Mouse (Mus musculus) heart, embryonic 12.5 days (tissue): ENCODE results near the gene Tmem59l. TPM values are rescaled to one million over a fixed set of nuclear protein-coding genes. Genes with fewer than 3 reads are reported as not detected.

Experiments used
- ATAC-seq: fragments of 200-750 bp; cut with Nextera tagmentation; 2 replicates; pipeline ENCODE4 v1.8.0; 2017; ENCODE audit warnings: moderate TSS enrichment, moderate library complexity; ENCODE audit not compliant: insufficient number of reproducible peaks, low FRiP score
- H3K27ac ChIP-seq: fragments of 300-500 bp; sonication (generic); 2 replicates; pipeline ENCODE4 v1.5.1; 2016; ENCODE audit warnings: mild to moderate bottlenecking, moderate library complexity; ENCODE audit not compliant: poor library complexity, severe bottlenecking
- H3K27me3 ChIP-seq: fragments of 300-500 bp; sonication (generic); replicated peaks from 2 replicates; pipeline ENCODE4 v1.6.1; 2016; ENCODE audit warnings: mild to moderate bottlenecking, moderate library complexity
- H3K36me3 ChIP-seq: fragments of 300-500 bp; sonication (generic); 2 replicates; pipeline ENCODE4 v1.6.1; 2016; ENCODE audit warnings: mild to moderate bottlenecking, moderate library complexity
- H3K4me1 ChIP-seq: fragments of 300-500 bp; sonication (generic); replicated peaks from 2 replicates; pipeline ENCODE4 v1.6.1; 2016; ENCODE audit warnings: mild to moderate bottlenecking
- H3K4me2 ChIP-seq: fragments of 300-500 bp; sonication (generic); 2 replicates; pipeline ENCODE4 v1.6.1; 2016; ENCODE audit warnings: mild to moderate bottlenecking, moderate library complexity
- H3K4me3 ChIP-seq: fragments of 300-500 bp; sonication (generic); 2 replicates; pipeline ENCODE4 v1.5.1; 2016; ENCODE audit warnings: mild to moderate bottlenecking
- H3K9ac ChIP-seq: fragments of 300-500 bp; sonication (generic); 2 replicates; pipeline ENCODE4 v1.6.1; 2016; ENCODE audit warnings: mild to moderate bottlenecking, moderate library complexity
- H3K9me3 ChIP-seq: fragments of 300-500 bp; sonication (generic); replicated peaks from 2 replicates; pipeline ENCODE4 v1.6.1; 2016; ENCODE audit warnings: mild to moderate bottlenecking, moderate library complexity
- WGBS: fragments of 180-500 bp; shearing (Covaris S2); methylation state at CpG from one replicate; pipeline ENCODE4 v1.1.7; 2016; 5-methylcytosine and 5-hydroxymethylcytosine counted together
- polyA plus RNA-seq: library from polyadenylated mRNA; unstranded; fragments of >200 nt; fragmentation: Nextera tagmentation; extraction: Ambion mirVana; gene quantifications from 2 replicates; pipeline ENCODE4 v1.2.1, GENCODE M21; 2016

Tmem59l gene
- polyA plus RNA-seq, 1 experiment from 2014 or later, result 0.22 TPM

GRCm38 (mm10) chr8:70459636-70460035 is 27.5 kb downstream of the Tmem59l start:
- H3K4me1 ChIP-seq, result peaks cover 30% of the 10 kb centered on the region
- no peak for ATAC-seq
- 100% methylated on average over 2 of the region's 2 CpGs for WGBS
- 0 out of 2 replicates have a peak, but pooled peaks cover 3% of the 10 kb centered on the region for H3K36me3 ChIP-seq
- no peaks in the 10 kb centered on the region for H3K9me3 ChIP-seq
- H3K27ac ChIP-seq, result no peak overlapping the region
- H3K4me3 ChIP-seq, result no peak overlapping the region
- H3K4me2 ChIP-seq, result no peak overlapping the region
- H3K27me3 ChIP-seq, result no peaks in the 10 kb centered on the region
- H3K9ac ChIP-seq, result no peak overlapping the region

GRCm38 (mm10) chr8:70458462-70458861 is 28.7 kb downstream of the Tmem59l start:
- no peak for ATAC-seq
- 69% methylated on average over 3 of the region's 3 CpGs for WGBS
- H3K4me1 ChIP-seq, result peaks cover 41% of the 10 kb centered on the region

DNA sequence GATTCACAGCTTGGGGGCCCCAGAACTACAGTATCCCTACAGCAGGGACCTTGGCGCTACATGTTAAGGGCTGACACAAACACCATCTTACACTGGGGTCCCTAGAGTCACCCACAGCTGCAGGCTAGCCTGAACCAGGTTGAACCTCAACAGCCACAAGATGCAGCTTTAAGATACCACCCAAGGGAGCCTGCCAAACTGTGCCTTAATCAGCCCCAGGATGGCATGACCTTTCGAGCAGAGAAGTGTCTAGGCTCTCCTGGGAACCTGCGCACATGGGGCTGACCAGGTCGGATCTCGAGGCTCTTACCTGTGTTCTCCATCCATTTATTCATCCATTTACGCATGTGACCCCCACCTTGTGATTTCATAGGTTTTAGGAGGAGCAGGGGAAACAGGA is 29.3 kb downstream of the Tmem59l start:
- Histone ChIP-seq H3K27ac (no peak overlapping the region), H3K36me3 (0 out of 2 replicates have a peak, but pooled peaks cover 3% of the 10 kb centered on the region), H3K4me3 (no peak overlapping the region), H3K27me3 (no peaks in the 10 kb centered on the region), H3K9me3 (no peaks in the 10 kb centered on the region), H3K4me1 (peaks cover 45% of the 10 kb centered on the region), H3K4me2 (no peak overlapping the region), H3K9ac (no peak overlapping the region)
- no peak for ATAC-seq
- WGBS, result 84% methylated on average over 6 of the region's 6 CpGs

More at GRCm38 (mm10) chr8:70458462-70458861, 28.7 kb downstream of the Tmem59l start:
- Histone ChIP-seq H3K9ac (no peak overlapping the region), H3K4me3 (no peak overlapping the region), H3K27ac (no peak overlapping the region), H3K9me3 (no peaks in the 10 kb centered on the region), H3K36me3 (0 out of 2 replicates have a peak, but pooled peaks cover 3% of the 10 kb centered on the region), H3K4me2 (no peak overlapping the region), H3K27me3 (no peaks in the 10 kb centered on the region)

GRCm38 (mm10) chr8:70456996-70457395 is 30.2 kb downstream of the Tmem59l start:
- Histone ChIP-seq H3K4me3 (no peak overlapping the region), H3K9ac (no peak overlapping the region), H3K27ac (no peak overlapping the region), H3K27me3 (peaks cover 5% of the 10 kb centered on the region), H3K36me3 (peaks cover 8% of the 10 kb centered on the region), H3K4me2 (no peak overlapping the region), H3K4me1 (peaks cover 48% of the 10 kb centered on the region), H3K9me3 (no peaks in the 10 kb centered on the region)
- ATAC-seq, result no peak
- WGBS, result 86% methylated on average over 1 of the region's 1 CpGs

- ATAC-seq, result no peak
- WGBS, result 51% methylated on average over 5 of the region's 5 CpGs
- peaks cover 24% of the 10 kb centered on the region for H3K36me3 ChIP-seq
- no peak overlapping the region for H3K4me3 ChIP-seq
- H3K9me3 ChIP-seq, result no peaks in the 10 kb centered on the region
- H3K27ac ChIP-seq, result peak overlapping the region; percentile 51
- H3K4me1 ChIP-seq, result peaks cover 41% of the 10 kb centered on the region
- H3K27me3 ChIP-seq, result peaks cover 15% of the 10 kb centered on the region
- 0 out of 2 replicates have a peak overlapping the region, but pooled peaks have one; percentile 25 for H3K9ac ChIP-seq
- H3K4me2 ChIP-seq, result no peak overlapping the region
Observed at GRCm38 (mm10) chr8:70453852-70454251, 33.3 kb downstream of the Tmem59l start.

DNA sequence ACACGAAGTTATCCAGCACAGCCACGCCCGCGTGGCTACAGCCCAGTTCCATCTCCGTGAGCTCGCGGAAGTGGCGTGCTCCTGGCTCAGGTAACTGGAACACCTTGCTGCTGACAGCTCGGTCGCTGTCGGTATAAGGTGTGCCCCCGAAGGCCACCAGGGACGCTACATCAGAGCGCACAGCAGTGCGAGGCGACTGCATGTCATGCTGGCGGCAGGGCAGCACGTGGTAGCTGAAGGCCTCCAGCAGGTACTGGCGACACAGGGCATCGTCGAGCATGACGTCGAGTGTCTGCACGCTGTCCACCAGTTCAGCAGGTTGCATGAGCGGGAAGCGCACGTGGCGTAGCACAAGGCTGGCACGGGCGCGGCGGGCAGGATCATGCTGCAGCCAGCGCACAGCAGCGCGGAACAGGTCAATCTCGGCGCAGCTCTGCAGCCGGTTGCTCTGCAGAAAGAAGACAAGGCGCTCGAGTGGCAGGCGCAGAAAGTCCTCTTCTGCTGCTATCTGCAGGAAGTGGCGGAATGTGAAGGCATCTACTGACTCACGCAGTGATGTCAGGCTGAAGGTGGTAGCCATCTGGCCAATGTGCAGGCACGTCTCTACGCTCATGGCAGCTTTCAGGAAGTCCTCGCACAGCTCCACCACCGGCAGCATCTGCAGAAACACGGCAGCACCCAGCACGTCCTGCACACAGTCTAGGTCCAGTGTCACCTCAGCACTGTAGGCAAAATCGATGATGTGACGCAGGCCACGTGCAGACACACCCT is 34.8 kb downstream of the Tmem59l start:
- Histone ChIP-seq H3K27ac (no peak overlapping the region), H3K4me3 (no peak overlapping the region), H3K36me3 (peaks cover 24% of the 10 kb centered on the region), H3K9me3 (no peaks in the 10 kb centered on the region), H3K9ac (no peak overlapping the region), H3K27me3 (peaks cover 15% of the 10 kb centered on the region), H3K4me1 (peaks cover 53% of the 10 kb centered on the region), H3K4me2 (peak overlapping the region; percentile 33)
- 39% methylated on average over 52 of the region's 52 CpGs for WGBS
- ATAC-seq, result peak; percentile 33; the same call in 1 of the 2 replicates

- peaks cover 35% of the 10 kb centered on the region for H3K4me1 ChIP-seq
- WGBS, result 57% methylated on average over 19 of the region's 19 CpGs
- H3K9me3 ChIP-seq, result no peaks in the 10 kb centered on the region
- no peak overlapping the region for H3K27ac ChIP-seq
- H3K4me3 ChIP-seq, result no peak overlapping the region
- peaks cover 36% of the 10 kb centered on the region for H3K27me3 ChIP-seq
- no peak for ATAC-seq
- peaks cover 24% of the 10 kb centered on the region for H3K36me3 ChIP-seq
- H3K9ac ChIP-seq, result peak overlapping the region; percentile 11; the same call in 1 of the 2 replicates
- no peak overlapping the region for H3K4me2 ChIP-seq
Observed at GRCm38 (mm10) chr8:70447639-70448420, 39.3 kb downstream of the Tmem59l start.

DNA sequence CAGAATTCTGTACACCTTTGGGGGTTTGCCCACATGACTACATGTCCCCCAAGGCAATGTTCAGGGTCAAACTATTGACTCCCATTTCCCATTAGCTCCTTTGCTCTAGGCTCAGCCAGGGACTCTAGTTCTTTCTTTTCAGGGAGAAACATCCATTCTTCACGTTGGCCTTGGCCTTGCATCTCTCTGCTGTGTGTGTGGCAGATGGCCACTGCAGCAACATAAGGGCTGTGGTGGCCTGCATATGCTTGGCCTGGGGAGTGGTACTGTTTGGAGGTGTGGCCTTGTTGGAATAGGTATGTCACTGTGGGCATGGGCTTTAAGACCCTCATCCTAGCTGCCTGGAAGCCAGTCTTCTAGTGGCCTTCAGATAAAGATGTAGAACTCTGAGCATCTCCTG is 41.2 kb downstream of the Tmem59l start:
- 85% methylated on average over 1 of the region's 1 CpGs for WGBS
- no peak overlapping the region for H3K27ac ChIP-seq

GRCm38 (mm10) chr8:70443326-70443725 is 43.8 kb downstream of the Tmem59l start:
- Histone ChIP-seq H3K27me3 (peaks cover 21% of the 10 kb centered on the region), H3K27ac (peak overlapping the region; percentile 16; the same call in 1 of the 2 replicates), H3K9ac (no peak overlapping the region), H3K36me3 (no peaks in the 10 kb centered on the region), H3K4me3 (no peak overlapping the region), H3K4me1 (peaks cover 19% of the 10 kb centered on the region), H3K9me3 (no peaks in the 10 kb centered on the region), H3K4me2 (no peak overlapping the region)
- peak; percentile 63 for ATAC-seq
- 72% methylated on average over 4 of the region's 4 CpGs for WGBS

More for the DNA sequence above, 41.2 kb downstream of the Tmem59l start:
- no peak overlapping the region for H3K4me3 ChIP-seq
- peaks cover 21% of the 10 kb centered on the region for H3K4me1 ChIP-seq
- H3K9me3 ChIP-seq, result no peaks in the 10 kb centered on the region
- H3K9ac ChIP-seq, result no peak overlapping the region
- no peak for ATAC-seq
- peaks cover 21% of the 10 kb centered on the region for H3K27me3 ChIP-seq
- H3K4me2 ChIP-seq, result no peak overlapping the region
- H3K36me3 ChIP-seq, result peaks cover 9% of the 10 kb centered on the region

GRCm38 (mm10) chr8:70441565-70441964 is 45.6 kb downstream of the Tmem59l start:
- Histone ChIP-seq H3K27ac (no peak overlapping the region), H3K9ac (0 out of 2 replicates have a peak overlapping the region, but pooled peaks have one; percentile 0), H3K27me3 (peaks cover 16% of the 10 kb centered on the region), H3K4me2 (no peak overlapping the region), H3K4me3 (no peak overlapping the region), H3K36me3 (no peaks in the 10 kb centered on the region), H3K9me3 (no peaks in the 10 kb centered on the region), H3K4me1 (peaks cover 12% of the 10 kb centered on the region)
- 67% methylated on average over 3 of the region's 3 CpGs for WGBS
- ATAC-seq, result no peak

DNA sequence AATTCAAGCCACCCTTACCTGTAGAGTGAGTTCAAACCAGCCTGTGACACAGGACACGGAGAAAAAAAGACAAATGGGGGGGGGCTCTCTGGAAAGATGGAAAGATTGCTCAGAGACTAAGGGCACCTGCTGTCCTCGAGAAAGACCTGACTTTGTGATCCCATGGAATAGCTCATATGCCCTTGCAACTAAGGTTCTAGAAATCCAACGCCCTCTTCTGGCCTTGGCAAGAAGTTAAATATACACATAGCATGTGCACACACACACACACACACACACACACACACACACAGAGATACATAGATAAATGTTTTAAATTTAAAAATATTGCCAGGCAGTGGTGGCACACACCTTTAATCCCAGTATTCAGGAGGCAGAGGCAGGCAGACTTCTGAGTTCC is 46.9 kb downstream of the Tmem59l start:
- Histone ChIP-seq H3K9me3 (no peaks in the 10 kb centered on the region), H3K27ac (no peak overlapping the region), H3K4me2 (peak overlapping the region; percentile 91), H3K27me3 (peaks cover 5% of the 10 kb centered on the region), H3K4me3 (peak overlapping the region; percentile 71), H3K4me1 (peaks cover 12% of the 10 kb centered on the region), H3K36me3 (no peaks in the 10 kb centered on the region), H3K9ac (no peak overlapping the region)
- WGBS, result 39% methylated on average over 3 of the region's 3 CpGs
- no peak for ATAC-seq
